Mouse (Mus musculus): ENCODE data around the gene Unc93a.
"Not testable (repeated sequence)": the region's sequence is repeated elsewhere in the genome, so short reads cannot be mapped to it uniquely, and the experiment has no call there.

- not testable (repeated sequence) for TF ChIP-seq CTCF, EP300 (IDR thresholded peaks at IDR 0.05; ENCODE audit: low read depth)
These were observed 8.1 kb downstream of the Unc93a start for GRCm38 (mm10) chr17:13123308-13124038.

Measured in liver, postnatal 0 days (tissue).